Mouse (Mus musculus): Measurements from ENCODE around the gene Pcsk6.

- TF ChIP-seq POLR2A (IDR thresholded peaks at IDR 0.05; ENCODE audit: borderline replicate concordance, low read depth, low read length) (no peak), CTCF (IDR thresholded peaks at IDR 0.05; ENCODE audit: low read depth, low read length) (no peak)
Measured at GRCm38 (mm10) chr7:66083757-66084156, 222.2 kb downstream of the Pcsk6 start.

All from bone marrow macrophage, adult 2 months (primary cell).